Mouse (Mus musculus): ENCODE data around the gene Gm43517.

GRCm38 (mm10) chr12:49384295-49384875, 589 bp upstream of the Gm43517 start:
- TF ChIP-seq CTCF (IDR thresholded peaks at IDR 0.05; ENCODE audit: low read depth) (no peak), EP300 (IDR thresholded peaks at IDR 0.05; ENCODE audit: low read depth) (no peak)
